Mouse (Mus musculus): Measurements from ENCODE around the gene Srp14. TPM values are rescaled to one million over a fixed set of nuclear protein-coding genes. Genes with fewer than 3 reads are reported as not detected.

Gene Srp14
- polyA plus RNA-seq, 1 experiment, result 70.5 TPM

DNA sequence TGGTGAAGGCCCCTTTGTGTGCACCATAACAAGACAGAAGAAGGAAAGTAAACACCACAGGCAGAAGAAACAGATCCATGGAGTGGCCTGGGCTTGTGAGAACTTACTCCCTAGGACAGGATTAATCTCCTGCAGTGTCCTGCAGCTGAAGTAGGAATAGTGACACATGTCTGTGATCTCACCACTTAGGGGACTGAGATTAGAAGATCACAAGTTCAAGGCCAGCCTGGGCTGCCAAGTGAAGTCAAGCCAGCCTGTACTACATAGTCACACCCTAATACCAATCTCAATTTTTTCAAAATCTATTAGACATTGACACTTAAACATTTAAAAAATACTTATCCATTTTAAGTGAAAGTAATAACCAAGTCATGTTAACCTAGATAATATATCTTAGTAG lies 11.2 kb downstream of the Srp14 start:
- Histone ChIP-seq H3K4me1 (ENCODE audit: control insufficient read depth, insufficient read depth, low read length) (no peaks in the 10 kb centered on the region), H3K4me3 (replicated peaks; ENCODE audit: extremely low read depth, low read depth, low read length) (no peak overlapping the region)
- no peak for TF ChIP-seq POLR2A (IDR thresholded peaks at IDR 0.05; ENCODE audit: borderline replicate concordance, extremely low read depth, low read depth, low read length)
- no peak for TF ChIP-seq CTCF (IDR thresholded peaks at IDR 0.05; ENCODE audit: insufficient read depth, low read length)
- DNase-seq, result no peak

GRCm38 (mm10) chr2:118466601-118467000 lies 12.9 kb downstream of the Srp14 start:
- no peak for TF ChIP-seq CTCF (IDR thresholded peaks at IDR 0.05; ENCODE audit: insufficient read depth, low read length)
- no peak for TF ChIP-seq POLR2A (IDR thresholded peaks at IDR 0.05; ENCODE audit: borderline replicate concordance, extremely low read depth, low read depth, low read length)
- DNase-seq, result no peak
- Histone ChIP-seq H3K4me1 (ENCODE audit: control insufficient read depth, insufficient read depth, low read length) (no peaks in the 10 kb centered on the region), H3K4me3 (replicated peaks; ENCODE audit: extremely low read depth, low read depth, low read length) (no peak overlapping the region)
- 47% methylated on average over 1 of the region's 1 CpGs for WGBS

GRCm38 (mm10) chr2:118465894-118466293 lies 13.6 kb downstream of the Srp14 start:
- no peak for TF ChIP-seq CTCF (IDR thresholded peaks at IDR 0.05; ENCODE audit: insufficient read depth, low read length)
- TF ChIP-seq POLR2A (IDR thresholded peaks at IDR 0.05; ENCODE audit: borderline replicate concordance, extremely low read depth, low read depth, low read length), result no peak
- no peak for DNase-seq
- WGBS, result 54% methylated on average over 2 of the region's 2 CpGs
- no peaks in the 10 kb centered on the region for H3K4me1 ChIP-seq (ENCODE audit: control insufficient read depth, insufficient read depth, low read length)
- H3K4me3 ChIP-seq (replicated peaks; ENCODE audit: extremely low read depth, low read depth, low read length), result no peak overlapping the region

- DNase-seq, result no peak
- no peak for TF ChIP-seq POLR2A (IDR thresholded peaks at IDR 0.05; ENCODE audit: borderline replicate concordance, extremely low read depth, low read depth, low read length)
- no peak for TF ChIP-seq CTCF (IDR thresholded peaks at IDR 0.05; ENCODE audit: insufficient read depth, low read length)
Measured at GRCm38 (mm10) chr2:118464450-118464849, 15.1 kb downstream of the Srp14 start.

DNA sequence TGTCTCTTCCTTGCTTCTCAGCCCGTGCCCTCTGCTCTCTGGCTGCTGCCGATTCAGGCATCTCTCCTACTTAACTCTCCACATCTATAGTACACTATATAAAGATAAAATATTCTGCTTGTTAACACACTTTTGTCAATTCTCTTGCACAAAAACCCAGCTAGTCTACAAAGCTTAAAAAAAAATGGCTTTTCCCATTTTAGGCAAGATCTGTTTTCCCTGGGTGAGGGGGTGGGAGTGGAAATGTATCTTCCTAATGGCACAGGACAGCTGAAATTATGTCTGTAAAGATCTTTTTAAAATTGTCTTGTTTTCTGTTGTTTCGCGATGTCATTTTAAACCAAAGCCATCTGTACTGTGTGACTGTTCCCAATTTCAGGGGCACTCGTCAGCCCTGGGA lies 16.0 kb downstream of the Srp14 start:
- H3K4me3 ChIP-seq (replicated peaks; ENCODE audit: extremely low read depth, low read depth, low read length), result no peak overlapping the region
- WGBS, result 90% methylated on average over 5 of the region's 5 CpGs
- TF ChIP-seq CTCF (IDR thresholded peaks at IDR 0.05; ENCODE audit: insufficient read depth, low read length), result no peak
- no peak for TF ChIP-seq POLR2A (IDR thresholded peaks at IDR 0.05; ENCODE audit: borderline replicate concordance, extremely low read depth, low read depth, low read length)
- H3K4me1 ChIP-seq (ENCODE audit: control insufficient read depth, insufficient read depth, low read length), result no peaks in the 10 kb centered on the region
- DNase-seq, result no peak

More at GRCm38 (mm10) chr2:118464450-118464849, 15.1 kb downstream of the Srp14 start:
- WGBS, result 74% methylated on average over 3 of the region's 3 CpGs
- no peak overlapping the region for H3K4me3 ChIP-seq (replicated peaks; ENCODE audit: extremely low read depth, low read depth, low read length)
- no peaks in the 10 kb centered on the region for H3K4me1 ChIP-seq (ENCODE audit: control insufficient read depth, insufficient read depth, low read length)

DNA sequence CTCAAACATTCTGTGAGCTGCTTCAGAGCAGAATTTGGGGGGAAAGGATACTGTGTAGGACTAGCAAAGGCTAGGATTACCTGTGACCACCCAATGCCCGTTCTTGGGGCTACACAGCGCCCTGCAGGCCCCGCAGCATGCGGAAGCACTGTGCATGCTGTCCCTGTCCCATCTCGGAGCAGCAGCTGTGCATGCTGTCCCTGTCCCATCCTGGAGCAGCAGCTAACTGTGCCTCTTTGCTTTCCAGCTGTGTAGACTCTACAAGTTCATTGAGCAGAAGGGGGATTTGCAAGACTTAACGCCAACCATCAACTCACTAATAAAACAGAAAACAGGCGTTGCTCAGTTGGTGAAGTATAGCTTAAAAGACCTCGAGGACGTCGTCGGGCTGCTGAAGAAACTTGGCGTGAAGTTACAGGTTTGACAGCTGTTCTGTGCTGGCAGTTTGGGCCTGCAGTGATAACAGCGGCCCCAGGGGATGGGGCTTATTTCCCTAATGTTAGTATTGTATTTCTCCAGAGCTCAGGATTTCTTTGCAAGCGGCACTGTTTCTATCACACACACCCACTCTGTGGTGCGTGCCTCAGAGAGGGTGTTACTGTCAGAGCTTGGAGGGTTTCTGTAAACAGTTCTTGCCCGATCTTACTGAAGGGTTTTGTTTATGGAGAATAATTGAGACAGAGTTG lies 17.9 kb downstream of the Srp14 start:
- no peak for DNase-seq
- TF ChIP-seq CTCF (IDR thresholded peaks at IDR 0.05; ENCODE audit: insufficient read depth, low read length) (no peak), POLR2A (IDR thresholded peaks at IDR 0.05; ENCODE audit: borderline replicate concordance, extremely low read depth, low read depth, low read length) (no peak)

DNA sequence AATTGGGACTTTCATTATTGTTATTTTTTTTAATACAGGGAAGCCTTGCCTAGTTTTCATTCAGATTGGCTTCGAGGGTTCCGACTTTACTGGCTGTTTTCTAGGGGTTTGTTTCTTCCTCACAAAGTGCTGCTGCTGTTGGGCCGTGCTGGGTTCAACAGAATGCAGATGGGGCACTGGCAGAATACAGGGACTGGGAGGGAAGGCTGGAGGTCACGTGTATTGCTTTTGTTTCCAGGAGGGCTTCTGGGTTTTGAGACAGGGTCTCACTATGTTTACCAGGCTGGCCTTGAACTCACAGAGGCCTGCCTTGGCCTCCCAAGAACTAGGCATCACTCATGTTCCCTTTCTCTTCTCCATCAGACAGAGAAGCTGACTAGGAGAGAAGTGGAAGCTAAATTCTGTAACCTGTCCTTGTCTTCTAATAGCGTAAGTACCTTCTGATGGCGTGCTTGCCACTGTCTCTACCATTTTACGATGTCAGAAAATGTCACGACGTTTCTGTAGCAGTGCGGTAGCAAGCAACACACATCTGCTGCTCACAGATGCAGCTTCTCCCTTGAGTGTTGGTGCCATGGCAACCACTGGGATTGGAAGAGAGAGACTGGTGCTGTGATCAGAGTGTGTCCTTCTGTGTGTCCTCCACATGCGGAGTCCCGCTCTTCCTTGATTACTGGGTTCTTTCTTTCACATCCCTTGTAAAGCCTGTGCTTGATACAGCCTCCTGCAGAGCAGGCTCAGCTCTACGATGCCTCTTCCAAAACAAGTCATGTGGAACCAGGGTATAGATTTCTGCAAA lies 21.8 kb downstream of the Srp14 start:
- Histone ChIP-seq H3K4me3 (replicated peaks; ENCODE audit: extremely low read depth, low read depth, low read length) (no peak overlapping the region), H3K4me1 (ENCODE audit: control insufficient read depth, insufficient read depth, low read length) (no peaks in the 10 kb centered on the region)
- no peak for DNase-seq
- TF ChIP-seq CTCF (IDR thresholded peaks at IDR 0.05; ENCODE audit: insufficient read depth, low read length) (no peak), POLR2A (IDR thresholded peaks at IDR 0.05; ENCODE audit: borderline replicate concordance, extremely low read depth, low read depth, low read length) (no peak)
- WGBS, result 95% methylated on average over 13 of the region's 13 CpGs

More for the DNA sequence above, 17.9 kb downstream of the Srp14 start:
- H3K4me3 ChIP-seq (replicated peaks; ENCODE audit: extremely low read depth, low read depth, low read length), result no peak overlapping the region
- no peaks in the 10 kb centered on the region for H3K4me1 ChIP-seq (ENCODE audit: control insufficient read depth, insufficient read depth, low read length)
- 51% methylated on average over 16 of the region's 16 CpGs for WGBS

GRCm38 (mm10) chr2:118457029-118457428 lies 22.5 kb downstream of the Srp14 start:
- TF ChIP-seq CTCF (IDR thresholded peaks at IDR 0.05; ENCODE audit: insufficient read depth, low read length), result no peak
- TF ChIP-seq POLR2A (IDR thresholded peaks at IDR 0.05; ENCODE audit: borderline replicate concordance, extremely low read depth, low read depth, low read length), result no peak
- WGBS, result 94% methylated on average over 3 of the region's 3 CpGs
- no peak for DNase-seq
- no peaks in the 10 kb centered on the region for H3K4me1 ChIP-seq (ENCODE audit: control insufficient read depth, insufficient read depth, low read length)
- no peak overlapping the region for H3K4me3 ChIP-seq (replicated peaks; ENCODE audit: extremely low read depth, low read depth, low read length)

DNA sequence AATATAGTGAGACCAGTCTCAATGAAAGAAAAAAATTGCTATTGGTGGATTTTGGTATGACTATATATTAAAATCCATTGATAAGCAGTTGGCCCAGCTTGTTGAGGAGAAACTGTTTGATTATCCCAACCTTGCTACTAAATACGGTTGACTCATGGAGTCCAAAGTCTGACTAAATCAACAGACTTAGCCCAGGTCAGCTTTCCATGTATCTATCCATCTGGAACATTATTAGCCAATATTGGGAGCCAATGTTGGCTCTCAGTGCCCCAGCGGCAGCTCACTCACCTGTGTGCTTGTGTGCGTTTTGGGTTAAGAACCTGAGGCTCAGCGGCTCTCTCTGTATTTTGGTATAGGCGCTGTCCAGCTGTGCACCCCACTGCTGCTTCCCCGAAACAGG lies 28.5 kb downstream of the Srp14 start:
- Histone ChIP-seq H3K4me3 (replicated peaks; ENCODE audit: extremely low read depth, low read depth, low read length) (no peak overlapping the region), H3K4me1 (ENCODE audit: control insufficient read depth, insufficient read depth, low read length) (no peaks in the 10 kb centered on the region)
- DNase-seq, result no peak
- TF ChIP-seq POLR2A (IDR thresholded peaks at IDR 0.05; ENCODE audit: borderline replicate concordance, extremely low read depth, low read depth, low read length), result no peak
- no peak for TF ChIP-seq CTCF (IDR thresholded peaks at IDR 0.05; ENCODE audit: insufficient read depth, low read length)
- 95% methylated on average over 6 of the region's 6 CpGs for WGBS

DNA sequence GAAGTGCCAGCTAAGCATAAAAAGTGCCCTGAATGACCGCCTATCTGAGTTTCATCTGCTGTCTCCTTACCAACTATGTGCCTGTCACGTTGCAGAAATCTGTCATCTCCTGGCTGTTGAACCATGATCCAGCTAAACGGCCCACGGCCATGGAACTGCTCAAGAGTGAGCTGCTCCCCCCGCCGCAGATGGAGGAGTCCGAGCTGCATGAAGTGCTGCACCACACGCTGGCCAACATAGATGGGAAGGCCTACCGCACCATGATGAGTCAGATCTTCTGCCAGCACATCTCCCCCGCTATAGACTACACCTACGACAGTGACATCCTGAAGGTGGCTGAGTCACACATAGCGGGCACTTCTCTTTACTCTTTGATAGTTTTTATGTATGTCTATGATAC lies 31.3 kb downstream of the Srp14 start:
- TF ChIP-seq CTCF (IDR thresholded peaks at IDR 0.05; ENCODE audit: insufficient read depth, low read length), result no peak
- TF ChIP-seq POLR2A (IDR thresholded peaks at IDR 0.05; ENCODE audit: borderline replicate concordance, extremely low read depth, low read depth, low read length), result no peak
- H3K4me3 ChIP-seq (replicated peaks; ENCODE audit: extremely low read depth, low read depth, low read length), result no peak overlapping the region
- H3K4me1 ChIP-seq (ENCODE audit: control insufficient read depth, insufficient read depth, low read length), result no peaks in the 10 kb centered on the region
- DNase-seq, result no peak
- WGBS, result 88% methylated on average over 12 of the region's 12 CpGs
